Mouse (Mus musculus): Measurements from ENCODE around the gene Scaf4.

GRCm38 (mm10) chr16:90176472-90176871 lies 107.8 kb downstream of the Scaf4 start:
- TF ChIP-seq POLR2A (IDR thresholded peaks at IDR 0.05; ENCODE audit: control insufficient read depth, low read depth, low read length) (no peak), CTCF (IDR thresholded peaks at IDR 0.05; ENCODE audit: control insufficient read depth, insufficient read depth, insufficient replicate concordance, low read depth, low read length) (no peak)
